Mouse (Mus musculus) gastrocnemius, postnatal 14 days (tissue): ENCODE data around the gene Ttll9. TPM values are rescaled to one million over a fixed set of nuclear protein-coding genes. Genes with fewer than 3 reads are reported as not detected.

Source experiments
- DNase-seq: peaks from one replicate; pipeline ENCODE4 v3.0.0; 2021; ENCODE audit warnings: mixed read lengths
- intact Hi-C: fragments of 180-260 bp; cut with DNase I; formaldehyde crosslinking; loops from one replicate; pipeline ENCODE4 v1.15.1; 2025; ENCODE audit warnings: low total_unique reads
- long read RNA-seq, 2 experiments: library from polyadenylated mRNA; stranded (forward); transcript quantifications; one replicate each; pipeline ENCODE4 v2.0.0; 2021
- total RNA-seq, 2 experiments: library from RNA; stranded (reverse); gene quantifications; 2 replicates each; pipeline ENCODE4 v1.2.3; 2021

The Ttll9 gene
- not detected for total RNA-seq
- long read RNA-seq, experiment 1, result 0 reads
- long read RNA-seq, experiment 2, result 0 reads

GRCm38 (mm10) chr2:152962091-152962793, at the start of gene Ttll9:
Ttll9 (plus strand) TSS chr2:152962485.
- intact Hi-C loops, result no loop called here
- peak; percentile 59 for DNase-seq

- DNase-seq, result peak; percentile 73
Measured at GRCm38 (mm10) chr2:152913471-152913870, 48.8 kb upstream of the Ttll9 start.

GRCm38 (mm10) chr2:152914310-152915120, 47.8 kb upstream of the Ttll9 start:
- DNase-seq, result peak; percentile 90
- intact Hi-C loops, result no loop called here

More at GRCm38 (mm10) chr2:152913471-152913870, 48.8 kb upstream of the Ttll9 start:
- intact Hi-C loops, result no loop called here

GRCm38 (mm10) chr2:152915453-152915852, 46.8 kb upstream of the Ttll9 start:
- intact Hi-C loops, result no loop called here
- no peak for DNase-seq

GRCm38 (mm10) chr2:152916111-152916510, 46.2 kb upstream of the Ttll9 start:
- intact Hi-C loops, result no loop called here
- no peak for DNase-seq

GRCm38 (mm10) chr2:152917671-152918070, 44.6 kb upstream of the Ttll9 start:
- DNase-seq, result no peak
- intact Hi-C loops, result no loop called here

GRCm38 (mm10) chr2:152922376-152922775, 39.9 kb upstream of the Ttll9 start:
- intact Hi-C loops, result no loop called here
- no peak for DNase-seq

GRCm38 (mm10) chr2:152923621-152924020, 38.7 kb upstream of the Ttll9 start:
- no peak for DNase-seq
- intact Hi-C loops, result no loop called here

- DNase-seq, result no peak
- intact Hi-C loops, result no loop called here
Measured at GRCm38 (mm10) chr2:152924128-152924527, 38.2 kb upstream of the Ttll9 start.

GRCm38 (mm10) chr2:152924543-152924942, 37.7 kb upstream of the Ttll9 start:
- DNase-seq, result no peak
- intact Hi-C loops, result no loop called here

GRCm38 (mm10) chr2:152925189-152925872, 37.0 kb upstream of the Ttll9 start:
- DNase-seq, result peak; percentile 86
- intact Hi-C loops, result no loop called here

- intact Hi-C loops, result no loop called here
- no peak for DNase-seq
Measured at GRCm38 (mm10) chr2:152926896-152927295, 35.4 kb upstream of the Ttll9 start.

- DNase-seq, result no peak
- intact Hi-C loops, result no loop called here
Measured at GRCm38 (mm10) chr2:152927371-152927770, 34.9 kb upstream of the Ttll9 start.

- intact Hi-C loops, result no loop called here
- DNase-seq, result no peak
Measured at GRCm38 (mm10) chr2:152928219-152928987, 33.9 kb upstream of the Ttll9 start.

GRCm38 (mm10) chr2:152928988-152929370, 33.3 kb upstream of the Ttll9 start:
- intact Hi-C loops, result no loop called here
- DNase-seq, result no peak

- DNase-seq, result peak; percentile 71
- intact Hi-C loops, result no loop called here
Measured at GRCm38 (mm10) chr2:152930276-152930675, 32.0 kb upstream of the Ttll9 start.

- intact Hi-C loops, result no loop called here
Measured at GRCm38 (mm10) chr2:152931456-152932160, 30.7 kb upstream of the Ttll9 start.

GRCm38 (mm10) chr2:152933048-152933447, 29.2 kb upstream of the Ttll9 start, which contains the start of gene Foxs1:
Foxs1 (minus strand) TSS chr2:152933208.
- peak; percentile 64 for DNase-seq
- intact Hi-C loops, result no loop called here

More at GRCm38 (mm10) chr2:152931456-152932160, 30.7 kb upstream of the Ttll9 start:
- DNase-seq, result peak; percentile 23

- DNase-seq, result peak; percentile 75
- intact Hi-C loops, result no loop called here
Measured at GRCm38 (mm10) chr2:152933614-152934013, 28.7 kb upstream of the Ttll9 start.
